Mouse (Mus musculus): ENCODE measurements around the gene Vtcn1.

GRCm38 (mm10) chr3:100877057-100877456 lies 51.8 kb downstream of the Vtcn1 start:
- no peak for TF ChIP-seq POLR2A (IDR thresholded peaks at IDR 0.05; ENCODE audit: borderline replicate concordance, extremely low read depth, insufficient read depth, insufficient read length, poor library complexity, severe bottlenecking)
- no peak for TF ChIP-seq CTCF (IDR thresholded peaks at IDR 0.05; ENCODE audit: borderline replicate concordance, extremely low read depth, insufficient read depth, insufficient read length)
